Mouse (Mus musculus): ENCODE measurements around the gene Ms4a7. TPM values are rescaled to one million over a fixed set of nuclear protein-coding genes. Genes with fewer than 3 reads are reported as not detected.
"Not testable (repeated sequence)": the region's sequence is repeated elsewhere in the genome, so short reads cannot be mapped to it uniquely, and the experiment has no call there.

The Ms4a7 gene
- polyA plus RNA-seq, 1 experiment, result 9.6 TPM

DNA sequence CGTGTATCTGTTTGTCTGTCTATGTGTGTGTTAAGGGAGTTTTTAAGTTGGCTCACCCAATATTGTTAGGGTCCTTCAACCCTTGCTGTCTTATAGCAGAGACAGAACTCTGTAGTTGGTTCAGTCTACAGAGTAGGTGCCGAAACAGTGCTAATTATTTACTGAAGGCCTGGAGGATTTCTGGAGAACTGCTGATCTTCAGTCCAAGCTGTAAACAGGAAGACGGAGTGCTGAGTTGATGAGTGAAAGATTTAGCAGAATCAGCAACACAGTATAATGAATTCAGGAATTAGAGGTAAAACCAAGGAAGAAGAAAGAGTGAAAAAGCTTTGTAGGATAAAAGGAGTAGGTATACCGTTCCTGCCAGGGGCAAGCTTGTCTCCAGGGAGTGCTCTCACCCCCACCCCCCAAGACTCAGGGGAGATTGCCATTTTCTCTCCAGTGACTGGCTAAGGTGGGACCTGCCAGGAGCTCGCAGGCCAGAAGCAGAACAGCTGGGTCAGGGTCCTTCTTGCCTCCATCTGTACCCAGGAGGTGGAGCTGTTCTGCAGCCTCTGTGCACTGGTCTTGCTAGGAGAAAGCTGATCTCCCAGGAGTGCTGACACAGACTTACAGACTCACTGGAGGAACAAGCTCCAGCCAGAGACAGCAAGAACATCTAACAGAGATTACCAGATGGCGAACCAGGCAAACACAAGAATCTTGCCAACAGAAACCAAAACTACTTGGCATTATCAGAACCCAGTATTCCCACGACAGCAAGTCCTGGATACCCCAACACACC is 13.9 kb upstream of the Ms4a7 start:
- H3K27ac ChIP-seq (ENCODE audit: control insufficient read depth, insufficient read depth, low read depth, low read length, poor library complexity), result no peak overlapping the region
- no peak overlapping the region for H3K4me3 ChIP-seq (replicated peaks; ENCODE audit: control insufficient read depth, low read depth, low read length)
- TF ChIP-seq POLR2A (IDR thresholded peaks at IDR 0.05; ENCODE audit: borderline replicate concordance, control insufficient read depth, low read depth, low read length) (no peak), CTCF (IDR thresholded peaks at IDR 0.05; ENCODE audit: control insufficient read depth, insufficient read depth, low read length) (peak; percentile 21; the same call in 1 of the 2 replicates)
- WGBS, result 64% methylated on average over 7 of the region's 7 CpGs
- no peaks in the 10 kb centered on the region for H3K4me1 ChIP-seq (ENCODE audit: control insufficient read depth, insufficient read depth, low read length)

DNA sequence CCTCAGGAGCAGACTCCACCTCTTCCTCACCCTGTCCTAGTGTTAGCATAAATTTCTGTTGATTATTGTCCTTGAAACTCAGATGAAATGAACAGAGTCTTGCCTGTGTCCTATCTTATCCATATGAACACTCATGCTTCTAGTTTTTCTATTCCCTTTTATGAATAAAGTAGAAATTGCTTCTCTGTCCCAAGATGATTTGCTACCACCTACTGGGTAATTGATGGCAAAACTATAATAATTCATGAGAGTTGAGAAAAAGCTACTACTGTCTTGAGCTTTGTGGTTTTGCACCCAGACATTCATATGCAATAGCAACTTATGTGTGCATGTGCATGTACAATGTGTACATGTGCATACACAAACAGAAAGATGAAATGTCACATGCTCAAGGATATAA is 8.0 kb upstream of the Ms4a7 start:
- TF ChIP-seq CTCF (IDR thresholded peaks at IDR 0.05; ENCODE audit: control insufficient read depth, insufficient read depth, low read length), result no peak
- no peak for TF ChIP-seq POLR2A (IDR thresholded peaks at IDR 0.05; ENCODE audit: borderline replicate concordance, control insufficient read depth, low read depth, low read length)
- Histone ChIP-seq H3K27ac (ENCODE audit: control insufficient read depth, insufficient read depth, low read depth, low read length, poor library complexity) (no peak overlapping the region), H3K4me3 (replicated peaks; ENCODE audit: control insufficient read depth, low read depth, low read length) (no peak overlapping the region), H3K4me1 (ENCODE audit: control insufficient read depth, insufficient read depth, low read length) (no peaks in the 10 kb centered on the region)

DNA sequence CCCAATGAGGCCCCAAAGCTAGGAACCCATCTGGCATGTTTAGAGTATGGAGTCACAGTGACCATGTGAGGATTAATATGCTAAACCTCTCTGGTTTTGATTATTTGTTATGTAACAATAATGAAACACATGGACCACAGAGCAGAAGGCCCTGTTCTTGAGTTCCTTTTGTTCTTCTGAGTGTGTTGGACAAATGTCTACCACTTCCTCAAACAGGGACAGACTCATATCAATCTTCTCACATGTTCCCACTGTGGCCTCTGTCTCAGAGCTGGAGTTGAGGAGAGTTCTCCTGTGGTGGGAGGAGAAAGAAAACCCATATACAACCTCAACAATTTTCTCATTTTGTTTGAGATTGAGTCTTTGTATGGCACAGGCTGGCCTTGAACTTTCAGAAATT is 7.2 kb upstream of the Ms4a7 start:
- Histone ChIP-seq H3K4me3 (replicated peaks; ENCODE audit: control insufficient read depth, low read depth, low read length) (no peak overlapping the region), H3K27ac (ENCODE audit: control insufficient read depth, insufficient read depth, low read depth, low read length, poor library complexity) (no peak overlapping the region), H3K4me1 (ENCODE audit: control insufficient read depth, insufficient read depth, low read length) (no peaks in the 10 kb centered on the region)
- TF ChIP-seq CTCF (IDR thresholded peaks at IDR 0.05; ENCODE audit: control insufficient read depth, insufficient read depth, low read length) (no peak), POLR2A (IDR thresholded peaks at IDR 0.05; ENCODE audit: borderline replicate concordance, control insufficient read depth, low read depth, low read length) (no peak)

DNA sequence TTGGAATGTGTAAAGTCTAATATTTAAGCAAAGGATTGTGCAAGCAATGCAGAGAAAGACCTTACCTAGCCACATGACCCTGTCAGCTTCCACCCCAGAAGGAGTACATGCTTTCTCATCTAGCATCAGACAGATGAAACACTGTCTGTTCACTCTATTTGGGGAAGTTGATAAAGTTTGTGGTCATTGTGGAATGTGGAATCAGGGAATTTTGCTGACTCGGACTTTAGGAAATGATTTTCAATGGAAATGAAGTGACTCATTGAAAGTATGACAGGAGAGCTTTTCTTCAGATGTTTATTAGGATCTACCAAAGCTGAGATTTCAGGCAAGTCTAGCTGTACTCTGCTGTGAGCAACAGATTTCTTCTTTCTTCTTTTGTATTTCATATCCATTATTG is 14.8 kb downstream of the Ms4a7 start:
- H3K4me3 ChIP-seq (replicated peaks; ENCODE audit: control insufficient read depth, low read depth, low read length), result no peak overlapping the region
- TF ChIP-seq POLR2A (IDR thresholded peaks at IDR 0.05; ENCODE audit: borderline replicate concordance, control insufficient read depth, low read depth, low read length) (no peak), CTCF (IDR thresholded peaks at IDR 0.05; ENCODE audit: control insufficient read depth, insufficient read depth, low read length) (no peak)
- no peak overlapping the region for H3K27ac ChIP-seq (ENCODE audit: control insufficient read depth, insufficient read depth, low read depth, low read length, poor library complexity)
- H3K4me1 ChIP-seq (ENCODE audit: control insufficient read depth, insufficient read depth, low read length), result no peaks in the 10 kb centered on the region
- 49% methylated on average over 1 of the region's 1 CpGs for WGBS

DNA sequence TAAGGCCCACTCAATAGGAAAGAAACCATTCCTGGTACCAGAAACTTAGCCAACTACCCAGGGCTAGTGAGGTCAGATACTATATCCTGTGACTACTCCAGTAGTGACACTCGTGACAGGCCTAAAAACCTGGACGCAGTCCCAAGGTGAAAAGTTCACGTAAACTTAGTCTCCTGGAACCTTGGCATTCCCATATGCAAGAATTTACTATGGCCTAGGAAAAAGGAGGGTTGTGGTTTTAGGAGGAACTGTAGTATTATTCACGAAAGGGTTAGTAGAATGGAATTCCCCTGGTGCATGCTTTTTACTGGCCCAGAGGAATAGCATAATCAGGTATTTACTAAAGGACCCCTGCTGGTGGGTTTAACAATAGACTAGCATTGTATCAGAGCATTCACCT is 19.2 kb downstream of the Ms4a7 start:
- WGBS, result 80% methylated on average over 4 of the region's 4 CpGs
- Histone ChIP-seq H3K4me3 (replicated peaks; ENCODE audit: control insufficient read depth, low read depth, low read length) (no peak overlapping the region), H3K4me1 (ENCODE audit: control insufficient read depth, insufficient read depth, low read length) (no peaks in the 10 kb centered on the region), H3K27ac (ENCODE audit: control insufficient read depth, insufficient read depth, low read depth, low read length, poor library complexity) (no peak overlapping the region)
- TF ChIP-seq POLR2A (IDR thresholded peaks at IDR 0.05; ENCODE audit: borderline replicate concordance, control insufficient read depth, low read depth, low read length), result no peak
- no peak for TF ChIP-seq CTCF (IDR thresholded peaks at IDR 0.05; ENCODE audit: control insufficient read depth, insufficient read depth, low read length)

DNA sequence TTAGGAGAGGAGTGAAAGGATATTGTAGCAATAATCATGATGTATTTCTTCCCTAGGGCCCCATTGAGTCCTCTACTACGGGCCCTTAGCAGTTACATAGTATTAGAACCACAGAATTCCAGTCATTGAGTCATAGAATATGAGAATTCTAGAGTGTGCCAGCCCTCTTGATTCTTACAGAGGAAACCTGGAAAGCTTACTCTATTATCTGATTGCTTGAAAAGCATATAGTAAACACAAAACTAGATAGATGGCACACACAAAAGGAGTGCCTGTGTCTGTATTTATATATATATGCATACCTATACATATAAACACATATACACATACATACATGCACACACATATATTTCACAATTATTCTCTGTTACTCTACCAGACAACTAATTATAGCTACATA is 21.6 kb downstream of the Ms4a7 start, which contains the start of gene Ms4a14:
Ms4a14 (minus strand) TSS at position 101 of the 400 bp plus-strand sequence.
- TF ChIP-seq POLR2A (IDR thresholded peaks at IDR 0.05; ENCODE audit: borderline replicate concordance, control insufficient read depth, low read depth, low read length), result no peak
- TF ChIP-seq CTCF (IDR thresholded peaks at IDR 0.05; ENCODE audit: control insufficient read depth, insufficient read depth, low read length), result no peak
- Histone ChIP-seq H3K4me1 (ENCODE audit: control insufficient read depth, insufficient read depth, low read length) (no peaks in the 10 kb centered on the region), H3K27ac (ENCODE audit: control insufficient read depth, insufficient read depth, low read depth, low read length, poor library complexity) (no peak within 1 kb of the TSS), H3K4me3 (replicated peaks; ENCODE audit: control insufficient read depth, low read depth, low read length) (no peak within 1 kb of the TSS)
- 70% methylated on average over 1 of the region's 1 CpGs for WGBS

DNA sequence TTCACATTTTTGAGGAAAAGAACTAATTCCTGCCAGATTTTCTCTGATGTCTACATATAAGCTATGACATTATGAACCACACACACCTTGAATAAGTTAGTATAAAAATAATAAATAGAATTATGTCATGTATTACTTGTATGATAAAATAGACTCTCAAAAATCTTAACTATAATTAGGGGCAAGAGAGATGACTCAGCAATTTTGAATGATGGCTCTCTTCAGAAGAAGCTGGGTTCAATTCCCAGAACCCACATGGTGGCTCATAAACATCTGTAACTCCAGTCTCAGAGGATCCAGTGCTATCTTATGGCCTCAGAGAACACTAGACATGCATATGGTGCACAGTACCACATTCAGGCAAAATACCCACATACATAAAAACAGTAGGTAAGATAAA is 27.1 kb downstream of the Ms4a7 start:
- TF ChIP-seq CTCF (IDR thresholded peaks at IDR 0.05; ENCODE audit: control insufficient read depth, insufficient read depth, low read length) (no peak), POLR2A (IDR thresholded peaks at IDR 0.05; ENCODE audit: borderline replicate concordance, control insufficient read depth, low read depth, low read length) (no peak)
- Histone ChIP-seq H3K4me1 (ENCODE audit: control insufficient read depth, insufficient read depth, low read length) (no peaks in the 10 kb centered on the region), H3K27ac (ENCODE audit: control insufficient read depth, insufficient read depth, low read depth, low read length, poor library complexity) (no peak overlapping the region), H3K4me3 (replicated peaks; ENCODE audit: control insufficient read depth, low read depth, low read length) (no peak overlapping the region)

DNA sequence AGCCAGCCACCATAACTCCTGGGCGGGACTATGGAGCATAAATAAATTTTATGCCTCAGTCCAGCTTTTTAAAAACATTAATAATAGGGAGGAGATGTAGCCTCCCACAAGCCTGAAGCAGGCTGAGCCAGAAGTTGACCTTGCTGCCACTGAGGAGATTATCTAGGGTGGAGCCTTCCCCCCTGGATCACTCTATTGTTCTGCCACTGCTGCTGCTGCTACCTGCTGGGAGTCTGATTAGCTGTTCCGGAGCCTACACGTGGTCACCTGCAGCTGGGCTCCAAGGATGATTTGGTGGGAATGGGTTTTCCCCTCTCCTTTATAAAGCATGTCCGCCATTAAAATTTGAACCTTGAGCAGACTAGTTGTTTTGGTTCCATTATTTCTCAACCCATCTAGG is 36.4 kb downstream of the Ms4a7 start:
- H3K27ac ChIP-seq (ENCODE audit: control insufficient read depth, insufficient read depth, low read depth, low read length, poor library complexity); H3K4me1 ChIP-seq (ENCODE audit: control insufficient read depth, insufficient read depth, low read length); H3K4me3 ChIP-seq (replicated peaks; ENCODE audit: control insufficient read depth, low read depth, low read length): not testable (repeated sequence)
- WGBS, result 68% methylated on average over 4 of the region's 4 CpGs

DNA sequence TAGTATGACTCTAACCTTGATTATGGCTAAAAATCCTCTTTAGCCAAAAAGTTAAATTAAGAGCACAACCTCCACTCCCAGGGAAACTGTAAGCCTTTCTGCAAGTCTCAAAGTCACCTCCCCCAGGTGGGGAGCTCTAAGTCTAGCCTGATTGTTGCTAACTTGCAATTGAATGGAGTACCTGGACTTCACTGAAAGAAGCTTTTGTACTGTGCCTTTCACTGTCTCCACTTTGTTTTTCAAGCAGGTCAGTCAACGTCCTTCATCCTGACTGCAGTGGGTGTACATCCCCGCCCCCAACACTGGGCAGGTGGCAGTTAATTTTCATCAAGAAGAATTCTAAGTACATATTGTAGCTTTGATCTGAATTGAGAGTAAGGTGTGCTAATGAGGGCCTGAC is 37.0 kb downstream of the Ms4a7 start:
- H3K27ac ChIP-seq (ENCODE audit: control insufficient read depth, insufficient read depth, low read depth, low read length, poor library complexity), result no peak overlapping the region
- no peaks in the 10 kb centered on the region for H3K4me1 ChIP-seq (ENCODE audit: control insufficient read depth, insufficient read depth, low read length)
- H3K4me3 ChIP-seq (replicated peaks; ENCODE audit: control insufficient read depth, low read depth, low read length), result no peak overlapping the region
- no peak for TF ChIP-seq CTCF (IDR thresholded peaks at IDR 0.05; ENCODE audit: control insufficient read depth, insufficient read depth, low read length)
- WGBS, result 81% methylated on average over 2 of the region's 2 CpGs

DNA sequence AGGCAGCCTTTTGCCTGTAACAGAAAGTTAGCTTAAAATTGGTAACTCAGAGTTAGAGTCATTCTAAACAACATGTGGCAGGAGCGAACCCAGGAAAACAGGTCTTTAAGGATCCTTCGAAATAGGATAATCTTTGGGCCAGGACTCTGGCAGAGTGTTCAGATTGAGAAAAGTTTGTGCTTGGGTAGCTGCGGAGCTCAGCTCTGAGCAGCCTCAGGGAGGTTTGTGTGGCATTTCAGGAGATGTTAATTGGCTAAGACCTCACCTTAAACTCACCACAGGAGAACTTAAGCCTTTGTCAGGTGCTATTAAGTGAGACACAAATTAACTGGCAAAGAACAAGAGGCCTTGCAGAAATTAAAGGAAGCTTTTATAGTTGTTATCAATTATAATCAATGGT is 42.3 kb downstream of the Ms4a7 start:
- not testable (repeated sequence) for H3K4me3 ChIP-seq (replicated peaks; ENCODE audit: control insufficient read depth, low read depth, low read length); H3K27ac ChIP-seq (ENCODE audit: control insufficient read depth, insufficient read depth, low read depth, low read length, poor library complexity); H3K4me1 ChIP-seq (ENCODE audit: control insufficient read depth, insufficient read depth, low read length)
- 35% methylated on average over 3 of the region's 3 CpGs for WGBS
